Mouse (Mus musculus) bone marrow, adult 2 months (tissue): Measurements from ENCODE around the gene Pbdc1. TPM values are rescaled to one million over a fixed set of nuclear protein-coding genes. Genes with fewer than 3 reads are reported as not detected.
"Not testable (repeated sequence)": the region's sequence is repeated elsewhere in the genome, so short reads cannot be mapped to it uniquely, and the experiment has no call there.

Experiments
- H3K27ac ChIP-seq: fragments of 200-500 bp; 2 replicates; pipeline ENCODE4 v1.5.1; 2012; ENCODE audit warnings: low read depth, mild to moderate bottlenecking, control low read depth, inconsistent platforms, low read length; ENCODE audit not compliant: control insufficient read depth, poor library complexity, insufficient read depth
- H3K4me1 ChIP-seq: fragments of 200-500 bp; 2 replicates; pipeline ENCODE4 v1.6.1; 2011; ENCODE audit warnings: low read length; ENCODE audit not compliant: control insufficient read depth, insufficient read depth
- H3K4me3 ChIP-seq: fragments of 200-500 bp; replicated peaks from 2 replicates; pipeline ENCODE3; 2011; ENCODE audit warnings: mild to moderate bottlenecking, low read depth, low read length, control low read depth; ENCODE audit not compliant: control insufficient read depth
- CTCF ChIP-seq: fragments of 200-500 bp; IDR thresholded peaks from 2 replicates; pipeline ENCODE4 v1.5.1; 2011; ENCODE audit warnings: low read length, control low read depth; ENCODE audit not compliant: control insufficient read depth, insufficient read depth
- POLR2A ChIP-seq: fragments of 200-500 bp; IDR thresholded peaks from 2 replicates; pipeline ENCODE4 v1.6.1; 2011; ENCODE audit warnings: low read depth, mild to moderate bottlenecking, control low read depth, low read length, borderline replicate concordance; ENCODE audit not compliant: control insufficient read depth
- WGBS: fragments of 180-500 bp; shearing (Covaris S2); methylation state at CpG from one replicate; pipeline ENCODE4 v1.1.7; 2018; 5-methylcytosine and 5-hydroxymethylcytosine counted together
- polyA plus RNA-seq: library from polyadenylated mRNA; stranded (reverse); fragments of >200 nt; gene quantifications from 2 replicates; pipeline ENCODE4 v1.2.4, GENCODE M21; 2011; ENCODE audit warnings: low replicate concordance; ENCODE audit not compliant: missing spikeins, insufficient read depth, insufficient read length

Pbdc1 gene
- 21.1 and 22.5 TPM in 2 replicates for polyA plus RNA-seq

GRCm38 (mm10) chrX:105079615-105080092 lies at the start of gene Pbdc1:
Gene Pbdc1, plus strand, starts transcription at chrX:105079756.
- no peak within 1 kb of the TSS for H3K27ac ChIP-seq
- H3K4me3 ChIP-seq = peak within 1 kb of the TSS; percentile 79
- TF ChIP-seq CTCF = 0 out of 2 replicates have a peak, but pooled peaks have one; percentile 3
- TF ChIP-seq POLR2A = 0 out of 2 replicates have a peak, but pooled peaks have one; percentile 16
- H3K4me1 ChIP-seq = no peaks in the 10 kb centered on the region; the same call in 1 of the 2 replicates
- WGBS = under 1% methylated on average over 35 of the region's 35 CpGs

DNA sequence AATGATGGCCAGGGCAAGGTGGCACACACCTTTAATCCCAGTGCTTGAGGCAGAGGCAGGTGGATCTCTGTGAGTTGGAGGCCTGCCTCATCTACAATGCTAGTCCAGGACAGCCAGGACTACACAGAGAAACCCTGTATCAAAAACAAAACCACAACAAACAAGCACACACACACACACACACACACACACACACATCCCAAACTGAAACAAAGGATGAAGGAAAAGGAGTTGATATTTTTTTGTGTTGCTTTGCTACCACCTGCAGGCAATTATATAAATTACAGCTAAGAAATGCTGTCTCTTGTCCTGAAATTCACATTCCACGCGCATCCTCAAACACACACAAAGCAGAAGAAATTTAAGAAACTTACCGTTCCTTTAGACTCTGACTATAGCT lies 41.9 kb upstream of the Pbdc1 start:
- Histone ChIP-seq H3K4me3 (no peak overlapping the region), H3K27ac (no peak overlapping the region), H3K4me1 (no peaks in the 10 kb centered on the region)
- TF ChIP-seq CTCF (no peak), POLR2A (no peak)
- 89% methylated on average over 3 of the region's 3 CpGs for WGBS

GRCm38 (mm10) chrX:105064294-105064693 lies 15.3 kb upstream of the Pbdc1 start:
- Histone ChIP-seq H3K4me3 (peak overlapping the region; percentile 1), H3K4me1 (no peaks in the 10 kb centered on the region; the same call in 1 of the 2 replicates), H3K27ac (peak overlapping the region; percentile 39; the same call in 1 of the 2 replicates)
- 33% methylated on average over 10 of the region's 10 CpGs for WGBS
- TF ChIP-seq CTCF = no peak
- TF ChIP-seq POLR2A = no peak

GRCm38 (mm10) chrX:105064801-105065200 lies 14.8 kb upstream of the Pbdc1 start:
- Histone ChIP-seq H3K4me1 (no peaks in the 10 kb centered on the region; the same call in 1 of the 2 replicates), H3K27ac (no peak overlapping the region; the same call in 1 of the 2 replicates), H3K4me3 (no peak overlapping the region)
- WGBS = 9% methylated on average over 4 of the region's 4 CpGs
- TF ChIP-seq POLR2A (no peak), CTCF (no peak)

- WGBS = under 1% methylated on average over 32 of the region's 32 CpGs
- peak overlapping the region; percentile 75 for H3K4me3 ChIP-seq
- H3K4me1 ChIP-seq = no peaks in the 10 kb centered on the region; the same call in 1 of the 2 replicates
- peak overlapping the region; percentile 38 for H3K27ac ChIP-seq
- TF ChIP-seq POLR2A (no peak), CTCF (peak; percentile 32; the same call in 1 of the 2 replicates)
These were observed 9.7 kb upstream of the Pbdc1 start for GRCm38 (mm10) chrX:105069671-105070503.

DNA sequence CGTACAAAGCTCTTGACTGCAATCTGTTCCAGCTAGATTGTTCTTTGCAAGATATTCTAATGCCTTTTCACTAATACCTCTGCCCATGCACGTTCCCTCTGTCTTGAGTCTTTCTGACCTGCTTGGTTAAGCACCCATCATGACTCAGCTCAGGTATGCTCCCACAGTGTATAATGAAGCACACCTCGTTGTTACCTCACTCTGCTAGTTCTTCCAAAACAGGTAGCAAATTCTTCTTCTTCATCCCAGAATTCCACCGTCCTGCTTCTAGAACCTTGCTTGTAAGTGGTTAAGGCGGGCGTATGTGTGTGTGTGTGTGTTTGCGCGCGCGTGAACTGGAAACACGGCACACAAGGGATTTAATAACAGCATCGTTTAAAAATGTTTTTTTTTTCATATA lies 405 bp upstream of the Pbdc1 start:
- TF ChIP-seq CTCF = no peak
- no peak overlapping the region for H3K27ac ChIP-seq

DNA sequence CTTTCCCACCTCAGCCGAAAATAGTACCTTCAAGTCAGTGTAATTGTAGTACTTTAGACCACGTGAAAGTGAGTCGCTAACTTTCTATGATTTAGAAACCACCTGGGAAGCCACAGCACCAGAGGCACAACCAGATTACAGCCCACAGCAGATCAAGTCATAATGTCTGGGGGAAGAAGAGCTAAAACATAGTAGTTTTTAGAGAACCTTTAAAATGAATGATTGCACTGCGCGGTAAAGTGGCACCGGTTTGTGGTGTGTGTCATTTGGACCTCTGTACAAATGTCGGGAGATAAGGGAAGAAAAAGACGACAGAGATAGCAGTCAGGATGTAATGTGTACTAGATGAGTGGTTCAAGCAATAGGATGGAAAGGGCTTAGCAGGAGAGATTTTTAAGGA lies 540 bp downstream of the Pbdc1 start:
- H3K27ac ChIP-seq = no peak overlapping the region
- 3% methylated on average over 8 of the region's 8 CpGs for WGBS
- peak overlapping the region; percentile 79 for H3K4me3 ChIP-seq
- no peaks in the 10 kb centered on the region; the same call in 1 of the 2 replicates for H3K4me1 ChIP-seq
- TF ChIP-seq CTCF (no peak), POLR2A (no peak)

More for the DNA sequence above, 405 bp upstream of the Pbdc1 start:
- H3K4me3 ChIP-seq = peak overlapping the region; percentile 64
- H3K4me1 ChIP-seq = no peaks in the 10 kb centered on the region; the same call in 1 of the 2 replicates
- 4% methylated on average over 12 of the region's 12 CpGs for WGBS

- H3K4me1 ChIP-seq, H3K27ac ChIP-seq, H3K4me3 ChIP-seq: not testable (repeated sequence)
- 60% methylated on average over 7 of the region's 7 CpGs for WGBS
These were observed 3.5 kb downstream of the Pbdc1 start for GRCm38 (mm10) chrX:105083013-105083412.

DNA sequence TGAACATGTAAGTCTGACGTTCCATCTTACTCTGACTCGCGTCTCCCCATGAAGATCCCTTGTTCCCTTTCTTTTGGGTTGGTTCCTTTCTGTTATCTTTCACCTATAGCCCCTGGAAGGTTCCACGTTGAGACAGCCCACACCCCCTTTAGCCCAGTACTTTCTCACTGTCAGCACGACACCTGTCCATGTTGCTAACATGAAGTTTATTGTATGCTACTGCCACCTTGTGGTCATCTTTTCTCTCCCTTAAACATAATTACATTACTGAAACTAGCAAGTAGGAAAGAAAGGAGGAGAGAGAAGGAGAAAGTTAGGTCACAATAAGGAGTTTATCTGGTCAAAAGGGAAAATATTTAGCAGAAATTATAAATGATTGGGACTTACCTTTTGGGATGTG lies 24.6 kb downstream of the Pbdc1 start:
- WGBS = 46% methylated on average over 5 of the region's 5 CpGs
- Histone ChIP-seq H3K4me1 (no peaks in the 10 kb centered on the region), H3K27ac (no peak overlapping the region), H3K4me3 (no peak overlapping the region)
- TF ChIP-seq POLR2A = no peak
